Mouse (Mus musculus): ENCODE data around the gene Tmem126a. TPM values are rescaled to one million over a fixed set of nuclear protein-coding genes. Genes with fewer than 3 reads are reported as not detected.

Gene Tmem126a
- polyA plus RNA-seq, 1 experiment from 2014 or later = 105 TPM

DNA sequence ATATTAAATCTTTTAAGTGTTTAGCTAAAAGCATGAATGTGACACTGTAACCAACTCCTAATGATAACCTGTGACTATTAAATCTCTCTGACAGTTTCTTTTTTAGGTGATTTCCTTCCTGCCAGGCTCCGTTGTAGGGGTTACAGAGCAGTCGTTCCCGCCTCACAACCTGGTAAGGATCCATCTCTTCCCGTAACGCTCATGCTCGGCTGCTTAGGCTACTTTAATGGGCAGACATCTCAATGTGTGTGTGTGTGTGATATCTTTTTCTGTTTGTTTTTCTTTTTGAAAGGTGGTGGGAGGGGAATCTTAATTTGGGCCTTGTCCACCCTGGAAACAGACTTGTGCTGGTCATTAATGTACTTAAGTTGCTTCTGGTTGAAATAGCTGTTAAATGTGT is 12.8 kb downstream of the Tmem126a start:
- no peak overlapping the region for H3K27ac ChIP-seq
- H3K27me3 ChIP-seq = no peaks in the 10 kb centered on the region
- ATAC-seq (ENCODE audit: insufficient number of reproducible peaks, insufficient read depth, low FRiP score, low TSS enrichment) = no peak
- no peaks in the 10 kb centered on the region for H3K9me3 ChIP-seq
- peak overlapping the region; percentile 99 for H3K9ac ChIP-seq
- H3K4me2 ChIP-seq (replicated peaks) = peak overlapping the region; percentile 93
- WGBS = 0% methylated on average over 6 of the region's 6 CpGs
- 0 out of 2 replicates have a peak, but pooled peaks cover 2% of the 10 kb centered on the region for H3K36me3 ChIP-seq
- H3K4me1 ChIP-seq = no peaks in the 10 kb centered on the region
- H3K4me3 ChIP-seq = peak overlapping the region; percentile 96

DNA sequence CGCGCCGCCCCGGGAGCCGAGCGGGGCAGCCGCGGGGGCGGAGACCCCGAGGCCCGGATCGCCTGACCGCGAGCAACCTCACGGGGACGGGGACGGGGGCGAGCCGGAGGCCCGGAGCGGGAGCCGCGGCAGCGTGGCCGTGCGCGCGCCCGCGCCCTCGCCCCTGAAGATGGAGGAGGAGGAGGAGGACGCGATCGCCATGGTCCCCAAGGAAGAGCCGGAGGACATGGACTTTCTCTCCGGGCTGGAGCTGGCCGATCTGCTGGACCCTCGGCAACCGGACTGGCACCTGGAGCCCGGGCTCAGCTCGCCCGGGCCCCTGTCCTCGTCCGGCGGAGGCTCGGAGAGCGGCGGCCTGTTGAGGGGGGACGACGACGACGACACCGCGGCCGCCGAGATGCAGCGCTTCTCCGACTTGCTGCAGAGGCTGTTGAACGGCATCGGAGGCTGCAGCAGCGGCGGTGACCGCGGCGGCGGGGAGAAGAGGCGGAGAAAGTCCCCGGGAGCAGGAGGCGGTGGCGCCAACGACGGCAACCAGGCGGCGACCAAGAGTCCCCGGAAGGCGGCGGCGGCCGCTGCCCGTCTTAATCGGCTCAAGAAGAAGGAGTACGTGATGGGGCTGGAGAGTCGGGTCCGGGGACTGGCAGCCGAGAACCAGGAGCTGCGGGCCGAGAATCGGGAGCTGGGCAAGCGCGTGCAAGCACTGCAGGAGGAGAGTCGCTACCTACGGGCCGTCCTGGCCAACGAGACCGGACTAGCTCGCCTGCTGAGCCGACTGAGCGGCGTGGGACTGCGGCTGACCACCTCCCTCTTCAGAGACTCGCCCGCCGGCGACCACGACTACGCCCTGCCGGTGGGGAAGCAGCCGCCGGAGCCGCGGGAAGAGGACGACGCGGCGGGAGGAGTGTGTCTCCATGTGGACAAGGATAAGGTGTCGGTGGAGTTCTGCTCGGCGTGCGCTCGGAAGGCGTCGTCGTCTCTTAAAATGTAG is 13.6 kb downstream of the Tmem126a start:
- Histone ChIP-seq H3K9me3 (no peaks in the 10 kb centered on the region), H3K4me1 (no peaks in the 10 kb centered on the region), H3K36me3 (0 out of 2 replicates have a peak, but pooled peaks cover 2% of the 10 kb centered on the region), H3K9ac (peak overlapping the region; percentile 99), H3K27ac (peak overlapping the region; percentile 99), H3K4me2 (replicated peaks) (peak overlapping the region; percentile 93), H3K27me3 (no peaks in the 10 kb centered on the region), H3K4me3 (peak overlapping the region; percentile 96)
- peak; percentile 64 for ATAC-seq (ENCODE audit: insufficient number of reproducible peaks, insufficient read depth, low FRiP score, low TSS enrichment)
- WGBS = under 1% methylated on average over 105 of the region's 123 CpGs

DNA sequence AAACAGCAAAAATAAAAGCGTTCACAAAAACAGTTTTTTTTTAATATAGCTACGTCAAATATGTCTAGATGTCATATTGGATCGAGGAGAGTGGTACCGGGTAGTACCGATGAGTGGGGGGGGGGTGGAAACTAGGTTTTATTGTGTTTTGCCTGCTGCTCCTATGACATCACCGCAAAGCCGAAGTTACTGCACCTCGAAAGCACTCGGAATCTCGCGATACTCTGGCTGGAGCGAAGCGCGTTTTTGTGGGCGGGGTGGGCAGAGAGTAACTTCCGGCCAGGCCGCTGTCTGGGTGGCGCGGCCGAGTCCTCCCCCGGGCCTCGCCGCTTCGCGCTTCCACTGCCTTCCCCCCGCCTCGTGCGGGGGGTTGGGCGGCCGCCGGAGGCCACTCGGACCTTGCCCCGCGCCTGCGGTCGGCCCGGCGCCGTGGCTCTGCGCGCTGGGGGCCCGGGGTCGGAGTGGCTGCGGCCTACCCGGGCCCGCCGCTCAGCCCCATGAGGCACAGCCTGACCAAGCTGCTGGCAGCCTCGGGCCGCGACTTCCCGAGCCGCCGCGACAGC is 14.4 kb downstream of the Tmem126a start, which contains the start of gene Crebzf:
Gene Crebzf, plus strand, starts transcription at position 212 of the 563 bp plus-strand sequence.
- H3K9me3 ChIP-seq = no peaks in the 10 kb centered on the region
- peak within 1 kb of the TSS; percentile 99 for H3K9ac ChIP-seq
- peak; percentile 91 for ATAC-seq (ENCODE audit: insufficient number of reproducible peaks, insufficient read depth, low FRiP score, low TSS enrichment)
- no peaks in the 10 kb centered on the region for H3K4me1 ChIP-seq
- H3K4me3 ChIP-seq = peak within 1 kb of the TSS; percentile 96
- H3K27me3 ChIP-seq = no peaks in the 10 kb centered on the region
- peak within 1 kb of the TSS; percentile 99 for H3K27ac ChIP-seq
- WGBS = under 1% methylated on average over 53 of the region's 54 CpGs
- peak within 1 kb of the TSS; percentile 93 for H3K4me2 ChIP-seq (replicated peaks)
- no peaks in the 10 kb centered on the region for H3K36me3 ChIP-seq

DNA sequence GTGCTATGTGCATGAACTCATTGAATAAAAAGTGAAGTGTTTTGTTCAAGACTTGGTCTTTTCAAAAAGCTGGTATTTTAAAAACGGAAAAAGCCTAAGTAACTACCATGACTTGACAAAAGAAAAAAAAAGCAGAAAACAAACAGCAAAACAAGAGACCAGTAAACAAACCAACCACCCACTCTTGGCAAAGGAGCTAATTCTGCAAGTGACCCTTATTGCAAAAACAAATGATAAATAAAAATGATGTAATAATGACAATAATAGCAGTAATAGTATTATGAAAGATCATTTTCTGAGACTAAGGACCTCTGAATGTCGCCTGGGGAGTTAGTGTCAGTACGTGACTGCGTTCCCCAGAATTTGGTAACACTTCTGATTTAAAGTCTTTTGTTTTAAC is 15.0 kb downstream of the Tmem126a start:
- peak overlapping the region; percentile 96 for H3K4me3 ChIP-seq
- no peak for ATAC-seq (ENCODE audit: insufficient number of reproducible peaks, insufficient read depth, low FRiP score, low TSS enrichment)
- H3K27ac ChIP-seq = 0 out of 2 replicates have a peak overlapping the region, but pooled peaks have one; percentile 99
- no peaks in the 10 kb centered on the region for H3K36me3 ChIP-seq
- H3K9me3 ChIP-seq = no peaks in the 10 kb centered on the region
- peak overlapping the region; percentile 22 for H3K9ac ChIP-seq
- 15% methylated on average over 4 of the region's 4 CpGs for WGBS
- no peaks in the 10 kb centered on the region for H3K27me3 ChIP-seq
- no peaks in the 10 kb centered on the region for H3K4me1 ChIP-seq
- H3K4me2 ChIP-seq (replicated peaks) = peak overlapping the region; percentile 43

DNA sequence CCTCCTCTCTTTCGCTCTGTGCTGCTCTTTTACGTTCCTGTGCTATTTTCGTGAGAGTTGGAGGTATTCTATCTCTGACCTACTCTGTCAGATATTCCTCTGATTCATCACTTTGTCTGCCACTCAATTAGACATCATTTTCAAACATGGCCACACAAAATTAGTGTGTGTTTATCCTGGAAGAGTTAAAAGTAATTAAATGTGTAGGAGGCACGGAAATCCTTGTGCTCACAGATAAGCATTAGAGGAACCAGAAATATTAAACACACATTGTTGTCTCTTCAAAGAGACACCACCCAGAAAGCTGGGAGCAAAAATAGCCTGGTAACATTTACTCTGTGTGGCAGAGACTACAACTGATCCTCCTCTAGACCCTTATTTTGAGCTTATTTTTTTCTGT is 17.0 kb downstream of the Tmem126a start:
- no peak overlapping the region for H3K9ac ChIP-seq
- H3K27me3 ChIP-seq = no peaks in the 10 kb centered on the region
- no peak overlapping the region for H3K27ac ChIP-seq
- H3K36me3 ChIP-seq = no peaks in the 10 kb centered on the region
- ATAC-seq (ENCODE audit: insufficient number of reproducible peaks, insufficient read depth, low FRiP score, low TSS enrichment) = no peak
- no peaks in the 10 kb centered on the region for H3K9me3 ChIP-seq
- 88% methylated on average over 4 of the region's 4 CpGs for whole genome bisulfite sequencing
- no peaks in the 10 kb centered on the region for H3K4me1 ChIP-seq
- H3K4me3 ChIP-seq = no peak overlapping the region
- no peak overlapping the region for H3K4me2 ChIP-seq (replicated peaks)

DNA sequence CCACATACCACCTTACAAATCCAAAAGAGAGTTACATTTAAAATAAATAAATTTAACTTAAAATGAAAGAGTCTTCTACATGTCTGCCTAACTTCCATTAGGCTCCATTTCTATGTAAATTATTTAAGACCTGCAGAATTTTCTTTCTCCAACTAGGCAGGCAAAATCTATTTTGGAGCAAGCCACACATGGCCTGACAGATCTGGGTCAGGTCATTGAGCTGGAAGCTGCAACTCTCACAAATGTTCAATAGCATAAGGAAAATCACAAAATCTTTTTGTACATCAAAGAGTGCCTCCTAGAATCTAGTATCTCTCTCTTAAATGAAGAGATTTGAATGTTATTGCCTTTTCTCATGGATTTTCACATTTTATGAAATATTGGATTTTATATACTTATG is 24.8 kb downstream of the Tmem126a start:
- H3K9me3 ChIP-seq = no peaks in the 10 kb centered on the region
- H3K4me1 ChIP-seq = 0 out of 2 replicates have a peak, but pooled peaks cover under 1% of the 10 kb centered on the region
- no peak overlapping the region for H3K4me2 ChIP-seq (replicated peaks)
- ATAC-seq (ENCODE audit: insufficient number of reproducible peaks, insufficient read depth, low FRiP score, low TSS enrichment) = no peak
- no peaks in the 10 kb centered on the region for H3K27me3 ChIP-seq
- H3K36me3 ChIP-seq = no peaks in the 10 kb centered on the region
- no peak overlapping the region for H3K9ac ChIP-seq
- no peak overlapping the region for H3K27ac ChIP-seq
- H3K4me3 ChIP-seq = no peak overlapping the region

- H3K4me2 ChIP-seq (replicated peaks) = peak overlapping the region; percentile 62
- peak overlapping the region; percentile 43; the same call in 1 of the 2 replicates for H3K9ac ChIP-seq
- 63% methylated on average over 9 of the region's 9 CpGs for WGBS
- no peak for ATAC-seq (ENCODE audit: insufficient number of reproducible peaks, insufficient read depth, low FRiP score, low TSS enrichment)
- no peaks in the 10 kb centered on the region for H3K9me3 ChIP-seq
- 0 out of 2 replicates have a peak, but pooled peaks cover 4% of the 10 kb centered on the region for H3K4me1 ChIP-seq
- no peaks in the 10 kb centered on the region for H3K27me3 ChIP-seq
- H3K4me3 ChIP-seq = peak overlapping the region; percentile 34; the same call in 1 of the 2 replicates
- no peaks in the 10 kb centered on the region for H3K36me3 ChIP-seq
- no peak overlapping the region for H3K27ac ChIP-seq
These were observed 30.0 kb downstream of the Tmem126a start for GRCm38 (mm10) chr7:90427006-90427405.

- H3K9me3 ChIP-seq = no peaks in the 10 kb centered on the region
- no peaks in the 10 kb centered on the region for H3K27me3 ChIP-seq
- peak; percentile 100 for ATAC-seq (ENCODE audit: insufficient number of reproducible peaks, insufficient read depth, low FRiP score, low TSS enrichment)
- peak within 1 kb of the TSS; percentile 43; the same call in 1 of the 2 replicates for H3K9ac ChIP-seq
- no peak within 1 kb of the TSS for H3K27ac ChIP-seq
- 0 out of 2 replicates have a peak, but pooled peaks cover 4% of the 10 kb centered on the region for H3K4me1 ChIP-seq
- no peaks in the 10 kb centered on the region for H3K36me3 ChIP-seq
- 20% methylated on average over 29 of the region's 29 CpGs for WGBS
- H3K4me2 ChIP-seq (replicated peaks) = peak within 1 kb of the TSS; percentile 62
- H3K4me3 ChIP-seq = peak within 1 kb of the TSS; percentile 34
These were observed 30.7 kb downstream of the Tmem126a start, which contains the start of gene Ccdc89 for GRCm38 (mm10) chr7:90426020-90427001. TSS of gene Ccdc89 (plus strand) at chr7:90426577.

- Histone ChIP-seq H3K36me3 (no peaks in the 10 kb centered on the region), H3K27me3 (no peaks in the 10 kb centered on the region), H3K4me3 (no peak overlapping the region), H3K4me1 (no peaks in the 10 kb centered on the region), H3K4me2 (replicated peaks) (no peak overlapping the region), H3K9ac (no peak overlapping the region), H3K9me3 (no peaks in the 10 kb centered on the region), H3K27ac (no peak overlapping the region)
- ATAC-seq (ENCODE audit: insufficient number of reproducible peaks, insufficient read depth, low FRiP score, low TSS enrichment) = no peak
- WGBS = 47% methylated on average over 3 of the region's 3 CpGs
These were observed 47.1 kb downstream of the Tmem126a start for GRCm38 (mm10) chr7:90409934-90410333.

Measured in embryonic facial prominence, embryonic 12.5 days (tissue).